Mouse (Mus musculus): ENCODE results near the gene Arid5b. TPM values are rescaled to one million over a fixed set of nuclear protein-coding genes. Genes with fewer than 3 reads are reported as not detected.
A peak's percentile ranks its signal among the peaks of the same experiment; 100 is the strongest.

Arid5b gene
- polyA plus RNA-seq, 1 experiment from 2014 or later = 50.2 TPM

- H3K27ac ChIP-seq (replicated peaks) = no peak overlapping the region
- ATAC-seq (ENCODE audit: insufficient number of reproducible peaks, low FRiP score, low TSS enrichment, low read depth) = no peak
- no peaks in the 10 kb centered on the region for H3K27me3 ChIP-seq
- peaks cover 8% of the 10 kb centered on the region; the same call in 1 of the 2 replicates for H3K36me3 ChIP-seq
- 95% methylated on average over 4 of the region's 4 CpGs for WGBS
- H3K9me3 ChIP-seq (replicated peaks) = no peaks in the 10 kb centered on the region
- H3K4me3 ChIP-seq (replicated peaks) = no peak overlapping the region
- H3K9ac ChIP-seq = no peak overlapping the region
- H3K4me2 ChIP-seq (replicated peaks) = no peak overlapping the region
- H3K4me1 ChIP-seq = peaks cover 24% of the 10 kb centered on the region
Observed at GRCm38 (mm10) chr10:68172906-68173305, 105.6 kb downstream of the Arid5b start.

GRCm38 (mm10) chr10:68171974-68172373 lies 106.6 kb downstream of the Arid5b start:
- Histone ChIP-seq H3K4me2 (replicated peaks) (no peak overlapping the region), H3K27me3 (no peaks in the 10 kb centered on the region), H3K9ac (no peak overlapping the region), H3K36me3 (peaks cover 8% of the 10 kb centered on the region; the same call in 1 of the 2 replicates), H3K4me3 (replicated peaks) (no peak overlapping the region), H3K27ac (replicated peaks) (no peak overlapping the region), H3K4me1 (peaks cover 29% of the 10 kb centered on the region), H3K9me3 (replicated peaks) (no peaks in the 10 kb centered on the region)
- ATAC-seq (ENCODE audit: insufficient number of reproducible peaks, low FRiP score, low TSS enrichment, low read depth) = no peak
- 64% methylated on average over 9 of the region's 9 CpGs for WGBS

- ATAC-seq (ENCODE audit: insufficient number of reproducible peaks, low FRiP score, low TSS enrichment, low read depth) = no peak
- Histone ChIP-seq H3K9me3 (replicated peaks) (no peaks in the 10 kb centered on the region), H3K4me1 (peaks cover 49% of the 10 kb centered on the region)
Observed at GRCm38 (mm10) chr10:68168613-68169012, 109.9 kb downstream of the Arid5b start.

GRCm38 (mm10) chr10:68168141-68168540 lies 110.4 kb downstream of the Arid5b start:
- H3K4me1 ChIP-seq = peaks cover 49% of the 10 kb centered on the region
- H3K9me3 ChIP-seq (replicated peaks) = no peaks in the 10 kb centered on the region
- 80% methylated on average over 8 of the region's 8 CpGs for WGBS
- no peak for ATAC-seq (ENCODE audit: insufficient number of reproducible peaks, low FRiP score, low TSS enrichment, low read depth)
- H3K27ac ChIP-seq (replicated peaks) = peak overlapping the region; percentile 79
- H3K36me3 ChIP-seq = no peaks in the 10 kb centered on the region
- no peak overlapping the region for H3K4me2 ChIP-seq (replicated peaks)
- H3K4me3 ChIP-seq (replicated peaks) = no peak overlapping the region
- H3K27me3 ChIP-seq = no peaks in the 10 kb centered on the region
- no peak overlapping the region for H3K9ac ChIP-seq

More at GRCm38 (mm10) chr10:68168613-68169012, 109.9 kb downstream of the Arid5b start:
- peak overlapping the region; percentile 79 for H3K27ac ChIP-seq (replicated peaks)
- no peak overlapping the region for H3K4me2 ChIP-seq (replicated peaks)
- WGBS = 32% methylated on average over 6 of the region's 6 CpGs
- H3K9ac ChIP-seq = no peak overlapping the region
- H3K4me3 ChIP-seq (replicated peaks) = no peak overlapping the region
- no peaks in the 10 kb centered on the region for H3K27me3 ChIP-seq
- no peaks in the 10 kb centered on the region for H3K36me3 ChIP-seq

- H3K36me3 ChIP-seq = 0 out of 2 replicates have a peak, but pooled peaks cover 4% of the 10 kb centered on the region
- 76% methylated on average over 4 of the region's 4 CpGs for whole genome bisulfite sequencing
- H3K27me3 ChIP-seq = no peaks in the 10 kb centered on the region
- H3K9ac ChIP-seq = no peak overlapping the region
- H3K4me2 ChIP-seq (replicated peaks) = no peak overlapping the region
- H3K9me3 ChIP-seq (replicated peaks) = no peaks in the 10 kb centered on the region
- H3K27ac ChIP-seq (replicated peaks) = peak overlapping the region; percentile 66
- H3K4me1 ChIP-seq = peaks cover 49% of the 10 kb centered on the region
- H3K4me3 ChIP-seq (replicated peaks) = no peak overlapping the region
- ATAC-seq (ENCODE audit: insufficient number of reproducible peaks, low FRiP score, low TSS enrichment, low read depth) = no peak
Observed at GRCm38 (mm10) chr10:68167118-68167517, 111.4 kb downstream of the Arid5b start.

GRCm38 (mm10) chr10:68166695-68167086 lies 111.8 kb downstream of the Arid5b start:
- Histone ChIP-seq H3K9me3 (replicated peaks) (no peaks in the 10 kb centered on the region), H3K36me3 (0 out of 2 replicates have a peak, but pooled peaks cover 4% of the 10 kb centered on the region), H3K4me2 (replicated peaks) (no peak overlapping the region), H3K27me3 (no peaks in the 10 kb centered on the region), H3K4me3 (replicated peaks) (no peak overlapping the region), H3K27ac (replicated peaks) (peak overlapping the region; percentile 66), H3K9ac (no peak overlapping the region), H3K4me1 (peaks cover 49% of the 10 kb centered on the region)
- no peak for ATAC-seq (ENCODE audit: insufficient number of reproducible peaks, low FRiP score, low TSS enrichment, low read depth)
- 24% methylated on average over 2 of the region's 2 CpGs for WGBS

GRCm38 (mm10) chr10:68165709-68166694 lies 112.5 kb downstream of the Arid5b start:
- 0 out of 2 replicates have a peak overlapping the region, but pooled peaks have one; percentile 1 for H3K4me2 ChIP-seq (replicated peaks)

GRCm38 (mm10) chr10:68164723-68165706 lies 113.5 kb downstream of the Arid5b start:
- no peak overlapping the region for H3K4me2 ChIP-seq (replicated peaks)
- peaks cover 49% of the 10 kb centered on the region for H3K4me1 ChIP-seq
- WGBS = 60% methylated on average over 8 of the region's 8 CpGs
- 0 out of 2 replicates have a peak, but pooled peaks cover 4% of the 10 kb centered on the region for H3K36me3 ChIP-seq
- peak overlapping the region; percentile 87 for H3K27ac ChIP-seq (replicated peaks)
- ATAC-seq (ENCODE audit: insufficient number of reproducible peaks, low FRiP score, low TSS enrichment, low read depth) = no peak
- H3K4me3 ChIP-seq (replicated peaks) = no peak overlapping the region
- no peaks in the 10 kb centered on the region for H3K27me3 ChIP-seq
- no peaks in the 10 kb centered on the region for H3K9me3 ChIP-seq (replicated peaks)
- no peak overlapping the region for H3K9ac ChIP-seq

More at GRCm38 (mm10) chr10:68165709-68166694, 112.5 kb downstream of the Arid5b start:
- ATAC-seq (ENCODE audit: insufficient number of reproducible peaks, low FRiP score, low TSS enrichment, low read depth) = no peak
- H3K4me1 ChIP-seq = peaks cover 49% of the 10 kb centered on the region
- H3K9me3 ChIP-seq (replicated peaks) = no peaks in the 10 kb centered on the region
- 0 out of 2 replicates have a peak, but pooled peaks cover 4% of the 10 kb centered on the region for H3K36me3 ChIP-seq
- H3K4me3 ChIP-seq (replicated peaks) = no peak overlapping the region
- H3K27me3 ChIP-seq = no peaks in the 10 kb centered on the region
- WGBS = 28% methylated on average over 10 of the region's 10 CpGs
- H3K9ac ChIP-seq = no peak overlapping the region
- H3K27ac ChIP-seq (replicated peaks) = peak overlapping the region; percentile 87

GRCm38 (mm10) chr10:68164137-68164536 lies 114.4 kb downstream of the Arid5b start:
- Histone ChIP-seq H3K9ac (no peak overlapping the region), H3K9me3 (replicated peaks) (no peaks in the 10 kb centered on the region), H3K27ac (replicated peaks) (no peak overlapping the region), H3K4me2 (replicated peaks) (no peak overlapping the region), H3K4me3 (replicated peaks) (no peak overlapping the region), H3K27me3 (no peaks in the 10 kb centered on the region), H3K4me1 (peaks cover 42% of the 10 kb centered on the region), H3K36me3 (0 out of 2 replicates have a peak, but pooled peaks cover 4% of the 10 kb centered on the region)
- WGBS = 76% methylated on average over 2 of the region's 2 CpGs
- ATAC-seq (ENCODE audit: insufficient number of reproducible peaks, low FRiP score, low TSS enrichment, low read depth) = no peak

GRCm38 (mm10) chr10:68159759-68160158 lies 118.8 kb downstream of the Arid5b start:
- no peaks in the 10 kb centered on the region for H3K27me3 ChIP-seq
- no peak overlapping the region for H3K27ac ChIP-seq (replicated peaks)
- H3K4me2 ChIP-seq (replicated peaks) = no peak overlapping the region
- no peak for ATAC-seq (ENCODE audit: insufficient number of reproducible peaks, low FRiP score, low TSS enrichment, low read depth)
- no peaks in the 10 kb centered on the region for H3K9me3 ChIP-seq (replicated peaks)
- WGBS = 91% methylated on average over 9 of the region's 9 CpGs
- H3K9ac ChIP-seq = no peak overlapping the region
- 0 out of 2 replicates have a peak, but pooled peaks cover 4% of the 10 kb centered on the region for H3K36me3 ChIP-seq
- peaks cover 22% of the 10 kb centered on the region for H3K4me1 ChIP-seq
- no peak overlapping the region for H3K4me3 ChIP-seq (replicated peaks)
